Comparison of ENCODE assay signal across 17 mouse cellular contexts in the genomic region with DNA sequence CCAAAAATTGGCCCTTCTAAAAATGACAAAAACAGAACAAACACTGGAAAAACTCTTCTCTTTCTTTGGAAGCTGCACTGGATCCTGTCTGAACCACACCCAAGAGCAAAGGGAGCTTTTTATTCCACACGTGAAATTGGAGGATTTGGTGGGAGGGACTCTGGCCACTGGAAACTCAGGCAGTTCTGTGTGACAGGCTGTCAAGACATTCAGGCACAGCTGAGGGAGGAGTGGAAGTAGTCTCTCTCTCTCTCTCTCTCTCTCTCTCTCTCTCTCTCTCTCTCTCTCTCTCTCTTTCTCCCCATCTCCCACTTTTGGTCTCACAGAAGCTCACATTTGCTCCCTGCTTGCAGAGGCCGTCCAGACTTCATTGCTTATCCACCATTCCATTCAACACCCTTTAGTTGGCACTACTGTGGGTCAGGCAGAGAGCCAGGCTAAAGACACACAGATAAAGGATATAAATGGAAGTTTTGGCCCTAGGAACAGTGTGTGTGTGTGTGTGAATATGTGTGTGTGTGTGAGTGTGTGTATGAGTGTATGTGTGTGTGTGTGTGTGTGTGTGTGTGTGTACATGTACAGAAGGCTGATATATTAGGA. TPM values are rescaled to one million over a fixed set of nuclear protein-coding genes. Genes with fewer than 3 reads are reported as not detected.
A peak's percentile ranks its signal among the peaks of the same experiment; 100 is the strongest.
DNase-seq lines count a peak whose midpoint lies in the region; ATAC-seq and TF ChIP-seq lines count a peak whose summit lies in the region.
"Had no signal": no experiment of that assay in that cellular context is flagged by ENCODE, and none has a peak within 500 bp of the region (broad histone marks: within the 10 kb centered on the region; RNA-seq: fewer than 3 reads in every experiment).

No protein-coding gene starts in this region.

- H3K4me2 ChIP-seq in lung, postnatal 0 days (replicated peaks; ENCODE audit: low read depth, low read length): no peak overlapping the region
- H3K4me2 ChIP-seq in heart, embryonic 16.5 days (ENCODE audit: low read depth, low read length): 0 out of 2 replicates have a peak overlapping the region, but pooled peaks have one; percentile 16
- H3K4me2 ChIP-seq in liver, embryonic 12.5 days: no peak overlapping the region
- H3K4me2 ChIP-seq: hindbrain, embryonic 12.5 days; intestine, embryonic 15.5 days; kidney, embryonic 15.5 days; neural tube, embryonic 12.5 days had no signal

- no peak overlapping the region for H3K27ac ChIP-seq in lung, postnatal 0 days (ENCODE audit: low read length)
- H3K27ac ChIP-seq in heart, embryonic 16.5 days (ENCODE audit: low read length): peak overlapping the region; percentile 91
- H3K27ac ChIP-seq in liver, embryonic 12.5 days: no peak overlapping the region
- H3K27ac ChIP-seq: hindbrain, embryonic 12.5 days; intestine, embryonic 15.5 days; kidney, embryonic 15.5 days; neural tube, embryonic 12.5 days had no signal

- 0 out of 2 replicates have a peak, but pooled peaks have one; percentile 22 for ATAC-seq in lung, postnatal 0 days
- ATAC-seq in heart, embryonic 16.5 days (replicated peaks; ENCODE audit: extremely low read depth, insufficient read depth, low FRiP score): peak; percentile 87
- no peak for ATAC-seq in liver, embryonic 12.5 days
- ATAC-seq: CD4-positive, CD25-positive, alpha-beta regulatory T cell, adult 4 months; intestine, embryonic 15.5 days had no signal

- no peak for TF ChIP-seq EP300 in lung, postnatal 0 days (IDR thresholded peaks at IDR 0.05)

- TF ChIP-seq CTCF in lung, postnatal 0 days (IDR thresholded peaks at IDR 0.05): no peak

- DNase-seq in lung, postnatal 0 days (ENCODE audit: low spot score): no peak
- no peak for DNase-seq in lung, adult 18-20 months
- peak; percentile 48 to 75 for DNase-seq in heart, adult 9 months (ENCODE audit: low spot score in 2 of 2)
- no peak for DNase-seq in layer of hippocampus, adult 11-12 months (ENCODE audit: low spot score)
- no peak for DNase-seq in ovary, postnatal 36 days (ENCODE audit: low spot score)
- DNase-seq: adrenal gland, postnatal 14 days; cerebellum, postnatal 14 days; gastrocnemius, postnatal 10 days; thymus, adult 18-20 months had no signal

- H3K4me1 ChIP-seq in lung, postnatal 0 days (ENCODE audit: insufficient read depth, low read depth, low read length): no peaks in the 10 kb centered on the region
- H3K4me1 ChIP-seq in heart, embryonic 16.5 days (ENCODE audit: control insufficient read depth, insufficient read depth, low read length): peaks cover 59% of the 10 kb centered on the region
- no peaks in the 10 kb centered on the region for H3K4me1 ChIP-seq in liver, embryonic 12.5 days
- H3K4me1 ChIP-seq: intestine, embryonic 15.5 days; megakaryocyte, embryonic 14.5 days; neural tube, embryonic 12.5 days had no signal

- WGBS in lung, postnatal 0 days: 25% methylated on average over 2 of the region's 2 CpGs
- WGBS in heart, embryonic 16.5 days: 7% methylated on average over 2 of the region's 2 CpGs
- 34% methylated on average over 2 of the region's 2 CpGs for WGBS in liver, embryonic 12.5 days (ENCODE audit: insufficient replicate concordance)

- no peaks in the 10 kb centered on the region for H3K9me3 ChIP-seq in lung, postnatal 0 days (ENCODE audit: low read length)
- no peaks in the 10 kb centered on the region for H3K9me3 ChIP-seq in heart, embryonic 16.5 days (replicated peaks; ENCODE audit: control insufficient read depth, low read length)
- H3K9me3 ChIP-seq in liver, embryonic 12.5 days (replicated peaks): no peaks in the 10 kb centered on the region
- H3K9me3 ChIP-seq: hindbrain, embryonic 12.5 days; intestine, embryonic 15.5 days; kidney, embryonic 15.5 days; megakaryocyte, embryonic 14.5 days; neural tube, embryonic 12.5 days had no signal

- H3K36me3 ChIP-seq in lung, postnatal 0 days (ENCODE audit: insufficient read depth, low read length): no peaks in the 10 kb centered on the region
- no peaks in the 10 kb centered on the region for H3K36me3 ChIP-seq in heart, embryonic 16.5 days (ENCODE audit: control insufficient read depth, insufficient read depth)
- H3K36me3 ChIP-seq in liver, embryonic 12.5 days: no peaks in the 10 kb centered on the region
- H3K36me3 ChIP-seq: hindbrain, embryonic 12.5 days; intestine, embryonic 15.5 days; kidney, embryonic 15.5 days; neural tube, embryonic 12.5 days had no signal

- H3K27me3 ChIP-seq in lung, postnatal 0 days (replicated peaks; ENCODE audit: insufficient read depth, low read length): no peaks in the 10 kb centered on the region
- no peaks in the 10 kb centered on the region for H3K27me3 ChIP-seq in heart, embryonic 16.5 days (ENCODE audit: control insufficient read depth, insufficient read depth, low read length)
- no peaks in the 10 kb centered on the region for H3K27me3 ChIP-seq in liver, embryonic 12.5 days (replicated peaks)
- H3K27me3 ChIP-seq: hindbrain, embryonic 12.5 days; intestine, embryonic 15.5 days; kidney, embryonic 15.5 days; megakaryocyte, embryonic 14.5 days; neural tube, embryonic 12.5 days had no signal

- no peak overlapping the region for H3K9ac ChIP-seq in lung, postnatal 0 days (replicated peaks; ENCODE audit: low read depth)
- H3K9ac ChIP-seq in heart, embryonic 16.5 days (ENCODE audit: low read length): peak overlapping the region; percentile 28
- H3K9ac ChIP-seq in liver, embryonic 12.5 days: no peak overlapping the region
- H3K9ac ChIP-seq: hindbrain, embryonic 12.5 days; intestine, embryonic 15.5 days; kidney, embryonic 15.5 days; neural tube, embryonic 12.5 days had no signal

- H3K4me3 ChIP-seq in lung, postnatal 0 days (ENCODE audit: low read depth, low read length): no peak overlapping the region
- no peak overlapping the region for H3K4me3 ChIP-seq in heart, embryonic 16.5 days (ENCODE audit: low read length)
- H3K4me3 ChIP-seq in liver, embryonic 12.5 days: no peak overlapping the region
- H3K4me3 ChIP-seq: hindbrain, embryonic 12.5 days; intestine, embryonic 15.5 days; kidney, embryonic 15.5 days; megakaryocyte, embryonic 14.5 days; neural tube, embryonic 12.5 days had no signal

RNA-seq across cellular contexts. Expression of a gene that starts 14.5 kb away (rescaled TPM):
- 4.6 and 5.3 TPM in 2 replicates for polyA plus RNA-seq in lung, postnatal 0 days (2015; fragmentation: Nextera tagmentation; extraction: Ambion mirVana)
- polyA plus RNA-seq in heart, embryonic 16.5 days (2015; fragmentation: Nextera tagmentation; extraction: Ambion mirVana): 0.57 and 0.91 TPM in 2 replicates
- 3.7 and 3.9 TPM in 2 replicates for polyA plus RNA-seq in liver, embryonic 12.5 days (2016; fragmentation: Nextera tagmentation; extraction: Ambion mirVana)
- polyA plus RNA-seq: CD4-positive, CD25-positive, alpha-beta regulatory T cell, adult 4 months; hindbrain, embryonic 12.5 days; neural tube, embryonic 12.5 days had no signal

Comparison
In these comparisons a context has a peak if more than half of its experiments do, and no peak if none do; other contexts are left out.
1. DNase-seq: peak in heart, adult 9 months (2 of 2); none in lung, postnatal 0 days (single experiment), lung, adult 18-20 months (0 of 2), layer of hippocampus, adult 11-12 months (single experiment) and ovary, postnatal 36 days (single experiment).